Mouse (Mus musculus) adrenal gland, postnatal 36 days (tissue): ENCODE results near the gene Klrg1. TPM values are rescaled to one million over a fixed set of nuclear protein-coding genes. Genes with fewer than 3 reads are reported as not detected.

Experiments
- DNase-seq, 2 experiments: peaks; one replicate each; pipeline ENCODE4 v3.0.0; 2021; ENCODE audit warnings: mixed read lengths in 1 of 2
- long read RNA-seq, 2 experiments: library from polyadenylated mRNA; stranded (forward); transcript quantifications; one replicate each; pipeline ENCODE4 v2.0.0; 2021; ENCODE audit warnings: borderline sequencing depth in 2 of 2
- total RNA-seq, 2 experiments: library from RNA; stranded (reverse); gene quantifications; 2 replicates each; pipeline ENCODE4 v1.2.3; 2021

The Klrg1 gene
- total RNA-seq: under 1 TPM in 1 of 2 experiments, not detected in 1; 0.30 TPM
- long read RNA-seq, experiment 1: 0 reads
- long read RNA-seq, experiment 2: 0 reads

DNA sequence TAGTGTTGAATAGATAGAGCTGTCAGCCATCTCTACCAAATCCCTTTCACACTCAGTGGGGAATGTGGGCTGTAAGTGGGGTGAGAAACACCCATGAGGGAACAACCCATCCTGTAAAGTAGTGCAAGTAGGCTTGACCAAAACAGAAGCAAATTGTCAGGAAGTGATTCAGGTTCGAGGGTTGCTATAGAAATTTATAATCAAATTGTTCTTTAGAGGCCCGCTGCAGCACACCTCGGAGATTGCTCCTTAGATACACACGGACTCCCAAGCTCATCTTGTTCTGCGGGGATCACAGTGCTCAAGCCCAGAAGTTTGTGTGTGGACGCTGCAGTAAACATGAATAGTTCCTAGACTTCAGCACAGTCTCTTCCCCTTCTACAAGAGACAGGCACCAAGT lies at the start of gene Klrg1:
Gene Klrg1, minus strand, starts transcription at position 101 of the 400 bp plus-strand sequence.
- DNase-seq: no peak

GRCm38 (mm10) chr6:122325361-122325975 lies 42.8 kb upstream of the Klrg1 start:
- no peak for DNase-seq

DNA sequence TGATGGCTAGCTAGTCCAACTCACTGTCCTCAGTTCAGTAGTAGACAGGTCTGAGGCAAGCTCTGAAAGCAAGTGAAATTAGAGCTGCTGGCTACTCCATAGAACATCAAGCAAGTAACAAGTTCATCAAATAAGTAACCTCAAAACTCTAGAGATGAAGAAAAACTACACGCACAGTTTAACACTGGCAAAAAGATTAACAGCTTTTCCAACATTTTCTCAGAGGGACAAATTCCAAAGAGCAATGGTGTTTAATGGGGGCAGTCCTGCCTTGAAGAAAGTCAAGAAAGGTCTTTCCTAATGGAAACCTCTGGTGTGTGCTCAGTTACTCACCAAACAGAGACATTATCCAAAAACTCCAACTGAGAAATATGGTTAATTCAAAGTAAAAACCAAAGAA lies 36.0 kb upstream of the Klrg1 start:
- DNase-seq: no peak

GRCm38 (mm10) chr6:122310187-122310820 lies 27.6 kb upstream of the Klrg1 start:
- no peak for DNase-seq

DNA sequence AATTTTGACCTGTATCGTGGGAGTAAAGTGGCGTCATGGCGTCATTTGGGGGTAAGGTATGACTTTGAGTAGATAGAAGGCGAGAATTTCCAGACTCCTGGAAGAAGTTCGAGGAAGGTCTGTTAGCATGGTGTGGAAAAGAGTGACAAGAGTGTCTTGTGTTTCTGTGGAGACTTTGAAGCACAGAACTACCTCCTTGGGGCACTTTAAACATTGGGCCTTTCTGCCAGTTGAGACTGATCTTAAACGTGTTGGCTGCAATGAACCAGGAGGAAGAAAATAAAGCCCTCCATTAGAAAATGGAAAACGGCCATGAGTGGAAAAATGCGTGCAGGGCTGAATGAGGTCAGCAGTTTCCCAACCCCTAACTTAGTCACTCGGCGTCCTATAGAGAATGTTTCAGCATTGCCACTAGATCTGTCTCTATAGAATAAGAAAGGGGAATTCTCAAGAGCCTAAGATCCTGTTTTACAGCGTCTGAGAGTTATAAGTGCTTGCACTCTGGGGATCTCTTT lies 26.8 kb upstream of the Klrg1 start:
- no peak for DNase-seq

DNA sequence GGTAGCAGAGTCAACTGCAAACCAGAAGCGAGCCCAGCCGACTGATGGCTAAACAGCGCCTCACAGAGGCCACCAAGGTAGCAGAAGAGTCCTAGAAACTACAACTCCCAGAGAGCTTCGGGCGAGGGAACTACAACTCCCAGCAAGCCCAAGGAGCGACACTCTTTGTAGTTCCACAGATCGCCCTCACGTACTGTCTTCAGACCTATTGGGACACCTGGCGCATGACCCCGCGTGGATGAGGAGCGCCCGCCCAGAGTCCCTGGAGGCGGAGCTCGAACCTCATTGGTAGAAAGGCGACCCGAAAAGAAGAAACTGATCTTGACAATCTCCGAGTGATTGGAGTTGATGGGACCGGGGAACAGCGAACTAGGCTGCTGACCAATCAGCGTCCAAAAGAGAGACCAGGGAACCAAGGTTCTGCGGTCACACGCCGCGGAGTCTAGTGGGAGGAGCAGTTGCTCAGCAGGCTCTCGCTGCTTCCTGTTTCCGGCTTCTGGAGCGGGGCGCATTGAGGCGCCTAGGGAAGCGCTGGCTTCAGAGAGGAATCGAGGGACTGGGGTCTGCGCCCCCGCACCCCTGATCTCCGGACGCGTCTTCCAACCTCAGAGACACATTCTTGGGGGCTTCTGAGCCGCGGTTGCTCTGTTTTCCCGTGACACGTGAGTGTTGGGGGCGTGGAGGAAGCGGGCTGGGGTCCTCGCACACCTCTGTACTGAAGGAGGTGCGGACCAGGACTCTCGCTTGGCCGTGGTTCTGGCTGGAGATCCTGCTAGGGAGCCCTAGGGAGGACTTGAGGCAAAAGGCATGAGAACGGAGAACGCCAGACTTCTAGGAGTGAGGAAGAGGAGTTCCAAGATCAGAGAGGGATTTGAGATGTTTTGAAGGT lies 26.1 kb upstream of the Klrg1 start, which contains the start of gene M6pr:
Gene M6pr, plus strand, starts transcription at position 216 of the 889 bp plus-strand sequence.
- peak; percentile 95 to 97 for DNase-seq

DNA sequence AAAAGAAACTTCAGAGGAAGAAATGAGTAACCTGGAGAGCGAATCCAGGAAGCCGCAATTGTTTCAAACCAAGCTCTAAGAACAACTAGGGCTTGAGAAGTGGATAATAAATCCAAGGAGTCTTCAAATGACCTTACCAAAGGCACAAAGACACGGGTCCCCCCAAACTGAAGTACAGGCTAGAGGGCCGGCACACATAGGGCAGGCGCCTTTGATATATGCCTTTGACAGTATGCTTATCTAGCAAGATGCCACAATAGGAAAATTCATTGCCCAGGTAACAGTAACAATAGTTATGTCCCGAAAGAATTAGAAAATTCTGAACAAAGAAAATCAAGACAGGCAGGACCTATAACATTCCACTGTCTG lies 25.4 kb upstream of the Klrg1 start:
- no peak for DNase-seq

- DNase-seq: no peak
Observed at GRCm38 (mm10) chr6:122306707-122307106, 24.0 kb upstream of the Klrg1 start.

DNA sequence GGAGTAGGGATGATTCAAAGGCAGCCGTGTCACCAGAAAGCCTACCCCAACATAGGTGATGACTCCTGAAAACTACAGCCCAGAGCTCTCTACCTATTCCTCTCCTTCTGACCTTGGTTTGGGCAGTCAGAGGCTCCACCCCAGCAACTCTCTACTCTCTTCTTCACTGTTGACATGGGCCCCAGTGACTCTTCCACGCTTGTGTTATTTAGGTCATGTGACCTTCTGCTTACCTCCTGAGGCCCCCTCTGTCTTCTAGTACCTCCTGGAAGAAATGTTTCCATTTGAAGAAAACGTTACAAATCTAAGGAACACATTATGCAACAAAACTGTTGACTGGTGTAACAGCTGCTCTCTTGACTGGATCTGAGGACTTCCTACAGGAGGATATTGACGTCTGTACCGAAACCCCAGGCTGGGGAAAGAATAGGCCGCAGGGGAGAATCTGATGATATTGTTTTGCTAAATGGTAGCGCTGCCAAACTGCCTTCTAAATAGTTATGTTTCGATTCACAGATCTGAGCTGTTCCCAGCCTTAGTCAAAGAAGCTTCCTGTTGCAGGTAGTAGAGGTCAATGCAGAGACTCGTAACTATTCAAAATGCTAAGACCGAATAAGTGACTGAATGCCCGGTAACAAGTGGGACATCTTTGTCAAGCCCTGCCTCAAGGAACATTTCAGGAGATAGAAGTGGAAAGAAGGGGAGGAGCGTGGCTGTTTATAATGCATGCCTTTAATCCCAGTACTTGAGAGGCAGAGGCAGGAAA lies 22.3 kb upstream of the Klrg1 start:
- no peak for DNase-seq

DNA sequence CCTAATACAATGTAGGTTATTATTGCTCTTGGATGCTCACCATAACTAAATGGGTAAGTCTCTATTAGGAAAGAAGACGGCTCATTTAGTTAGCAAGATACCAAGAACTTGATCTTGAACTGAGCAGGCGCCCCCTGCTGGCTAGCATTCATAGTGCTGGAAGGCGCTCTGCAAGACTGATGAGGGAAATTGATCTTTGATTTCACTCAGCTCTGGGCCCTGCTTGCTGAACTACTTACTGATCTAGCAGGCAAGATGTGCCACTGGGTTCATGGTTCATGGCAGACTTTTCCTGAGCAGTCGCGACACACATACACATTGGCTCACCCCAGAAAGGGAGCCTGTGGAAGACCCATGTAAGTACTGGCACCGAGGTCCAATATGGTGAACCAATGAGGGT lies 21.7 kb upstream of the Klrg1 start:
- peak; percentile 84 to 85 for DNase-seq

DNA sequence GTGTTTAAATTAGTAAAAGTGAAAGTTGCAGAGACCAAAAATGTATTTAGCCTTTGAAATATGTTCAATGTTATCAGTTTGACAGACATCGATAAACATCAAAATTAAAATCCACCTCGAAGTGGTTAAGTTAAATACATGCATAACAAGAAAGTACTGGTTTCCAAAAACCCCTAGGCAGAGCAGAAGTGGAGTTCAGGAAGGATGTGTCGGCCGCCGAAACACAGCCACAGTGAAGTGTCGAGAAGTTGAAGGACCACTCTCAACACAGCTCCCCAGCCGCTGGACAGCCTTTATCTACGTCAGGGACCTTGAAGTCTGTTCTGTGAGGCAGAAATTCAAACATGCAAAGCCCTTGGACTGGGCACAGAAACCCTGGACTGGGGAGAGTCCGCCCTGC lies 20.8 kb upstream of the Klrg1 start:
- peak; percentile 15 to 23 for DNase-seq

DNA sequence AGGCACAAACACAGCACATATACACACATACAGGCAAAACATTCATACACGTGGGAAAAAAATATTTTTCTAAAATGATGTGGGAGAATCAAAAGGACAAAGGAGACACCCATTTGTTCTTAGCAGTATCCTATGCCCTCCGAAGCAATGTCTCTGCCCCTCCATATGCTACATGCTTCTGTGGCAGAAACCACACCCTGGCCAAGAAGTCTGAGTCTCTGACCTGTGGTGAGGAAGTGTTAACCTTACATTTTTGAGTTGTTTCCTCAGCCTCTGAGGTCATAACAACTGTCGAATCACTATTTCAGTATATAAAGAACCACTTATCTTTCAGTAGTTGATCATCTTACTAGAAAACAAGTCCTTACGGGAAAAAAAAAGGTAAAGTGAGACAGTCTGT lies 20.0 kb upstream of the Klrg1 start:
- DNase-seq: no peak

- no peak for DNase-seq
Observed at GRCm38 (mm10) chr6:122302121-122302520, 19.4 kb upstream of the Klrg1 start.

GRCm38 (mm10) chr6:122299621-122300133 lies 17.0 kb upstream of the Klrg1 start:
- DNase-seq: no peak

- no peak for DNase-seq
Observed at GRCm38 (mm10) chr6:122298223-122298609, 15.5 kb upstream of the Klrg1 start.

- DNase-seq: peak in 1 of 2 experiments; percentile 11
Observed at GRCm38 (mm10) chr6:122297279-122298222, 14.9 kb upstream of the Klrg1 start.

- no peak for DNase-seq
Observed at GRCm38 (mm10) chr6:122296918-122297278, 14.2 kb upstream of the Klrg1 start.

- DNase-seq: no peak
Observed at GRCm38 (mm10) chr6:122295242-122295641, 12.6 kb upstream of the Klrg1 start.

- no peak for DNase-seq
Observed at GRCm38 (mm10) chr6:122294290-122294689, 11.6 kb upstream of the Klrg1 start.

DNA sequence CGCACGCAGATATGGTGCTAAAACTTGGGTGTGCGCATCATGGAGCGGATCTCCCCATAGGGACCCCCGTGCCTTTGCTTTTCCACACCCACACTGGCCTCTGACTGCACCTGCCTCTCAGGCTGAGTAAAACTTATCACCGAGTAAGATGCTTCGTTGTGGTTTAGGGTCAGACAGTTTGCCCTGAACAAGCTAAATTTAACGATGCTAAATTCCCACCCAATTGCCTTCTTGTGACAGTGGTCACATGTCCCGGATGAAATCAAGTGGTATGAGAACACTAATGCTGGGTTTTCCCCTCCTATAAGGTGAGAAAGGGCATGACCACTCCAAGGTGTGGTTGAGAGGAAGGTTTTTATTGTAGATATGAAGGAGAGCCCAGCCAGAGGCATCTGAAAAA lies 11.1 kb upstream of the Klrg1 start:
- DNase-seq: no peak

- DNase-seq: no peak
Observed at GRCm38 (mm10) chr6:122293121-122293520, 10.4 kb upstream of the Klrg1 start.
